Mouse (Mus musculus) G1E (cell line): Measurements from ENCODE around the gene Ror2.

Experiments
- CTCF ChIP-seq: IDR thresholded peaks from 2 replicates; pipeline ENCODE4 v1.5.1; 2012; ENCODE audit warnings: low read depth, low read length, inconsistent platforms, mixed read lengths
- GATA1 ChIP-seq: IDR thresholded peaks from 2 replicates; pipeline ENCODE4 v1.6.1; 2012; ENCODE audit warnings: borderline replicate concordance, low read length, inconsistent platforms, mixed read lengths
- POLR2AphosphoS5 ChIP-seq: IDR thresholded peaks from 2 replicates; pipeline ENCODE4 v1.6.1; 2012; ENCODE audit warnings: low read depth, low read length, inconsistent platforms; ENCODE audit not compliant: insufficient replicate concordance

DNA sequence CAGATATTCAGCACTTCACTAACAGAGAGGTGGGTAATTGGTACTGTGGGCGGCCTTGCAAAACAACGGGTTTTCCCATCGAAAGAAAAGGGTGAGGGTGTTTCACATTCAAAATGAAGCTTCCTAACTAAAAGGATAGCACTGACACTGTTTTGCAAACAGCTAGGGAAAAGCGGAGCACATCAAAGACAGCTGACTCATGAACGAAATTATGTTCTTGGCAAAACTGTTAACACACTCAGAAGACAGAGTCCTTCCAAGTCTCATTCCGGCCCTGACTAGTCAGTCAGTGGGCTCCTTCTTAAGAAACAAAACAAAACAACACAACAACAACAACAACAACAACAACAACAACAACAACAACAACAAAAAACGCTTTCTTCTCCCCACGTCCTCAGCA is 10.1 kb downstream of the Ror2 start:
- TF ChIP-seq CTCF: no peak
- TF ChIP-seq GATA1: no peak
- no peak for TF ChIP-seq POLR2AphosphoS5
